Mouse (Mus musculus) testis, adult 2 months (tissue): ENCODE measurements around the gene Olfr1184.

Experiments
- CTCF ChIP-seq: fragments of 200-500 bp; IDR thresholded peaks from 2 replicates; pipeline ENCODE4 v1.5.1; 2012; ENCODE audit warnings: low read depth, mild to moderate bottlenecking, inconsistent platforms, low read length, moderate library complexity; ENCODE audit not compliant: control insufficient read depth, insufficient read depth, insufficient replicate concordance
- POLR2A ChIP-seq: fragments of 200-500 bp; IDR thresholded peaks from 2 replicates; pipeline ENCODE4 v1.6.1; 2012; ENCODE audit warnings: low read depth, mild to moderate bottlenecking, inconsistent platforms, low read length, moderate library complexity; ENCODE audit not compliant: control insufficient read depth

DNA sequence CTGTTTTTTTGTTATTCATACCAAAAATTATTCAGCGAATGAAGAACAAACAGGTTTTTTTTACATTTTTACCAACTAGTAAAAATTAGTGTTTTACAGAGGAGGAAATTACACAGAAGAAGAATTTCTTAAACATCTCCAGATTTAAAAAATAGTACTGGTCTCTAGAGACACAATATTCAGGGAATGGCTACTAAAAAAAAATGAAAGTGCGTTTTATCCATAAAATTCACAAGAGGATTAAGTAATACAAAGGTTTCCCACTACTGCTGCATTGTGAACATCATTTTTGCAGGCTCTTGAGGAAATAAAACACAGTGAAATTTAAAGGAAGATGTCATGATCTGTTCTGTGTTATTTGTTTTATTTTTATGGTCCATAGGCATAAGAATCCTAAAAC, at the start of gene Olfr1184:
- TF ChIP-seq CTCF (no peak), POLR2A (no peak)
